Mouse (Mus musculus): Measurements from ENCODE around the gene Smug1.

Gene Smug1

GRCm38 (mm10) chr15:103146627-103147421 is 20.1 kb downstream of the Smug1 start:
- in situ Hi-C loops (cut with MseI, MboI): no loop called here

GRCm38 (mm10) chr15:103145635-103146299 is 21.1 kb downstream of the Smug1 start:
- in situ Hi-C loops (cut with MseI, MboI): no loop called here

- in situ Hi-C loops (cut with MseI, MboI): no loop called here
Observed at GRCm38 (mm10) chr15:103144176-103144575, 22.7 kb downstream of the Smug1 start.

GRCm38 (mm10) chr15:103135431-103135947 is 31.4 kb downstream of the Smug1 start:
- in situ Hi-C loops (cut with MseI, MboI): loop anchor here in 1 of 2 experiments (10.0 kb wide), 1 partner anchor 121 kb away; the partner anchor contains the start of gene Hoxc4

- in situ Hi-C loops (cut with MseI, MboI): loop anchor here in 1 of 2 experiments (10.0 kb wide), 1 partner anchor 120 kb away; the partner anchor contains the start of gene Hoxc4
Observed at GRCm38 (mm10) chr15:103134277-103135086, 32.4 kb downstream of the Smug1 start.

- in situ Hi-C loops (cut with MseI, MboI): loop anchor here in 1 of 2 experiments (10.0 kb wide), 1 partner anchor 119 kb away; the partner anchor contains the start of gene Hoxc4
Observed at GRCm38 (mm10) chr15:103133761-103134160, 33.1 kb downstream of the Smug1 start.

GRCm38 (mm10) chr15:103130729-103131128 is 36.2 kb downstream of the Smug1 start:
- in situ Hi-C loops (cut with MseI, MboI): loop anchor here in 1 of 2 experiments (10.0 kb wide), 1 partner anchor 116 kb away; the partner anchor contains the start of gene Hoxc4

GRCm38 (mm10) chr15:103129289-103129688 is 37.6 kb downstream of the Smug1 start:
- in situ Hi-C loops (cut with MseI, MboI): loop anchor here in 1 of 2 experiments (5.0 kb wide), 1 partner anchor 107 kb away; no protein-coding TSS in a partner anchor

GRCm38 (mm10) chr15:103128056-103128833 is 38.6 kb downstream of the Smug1 start:
- in situ Hi-C loops (cut with MseI, MboI): loop anchor here in 1 of 2 experiments (5.0 kb wide), 1 partner anchor 106 kb away; no protein-coding TSS in a partner anchor

- in situ Hi-C loops (cut with MseI, MboI): loop anchor here in 1 of 2 experiments (5.0 kb wide), 1 partner anchor 104 kb away; no protein-coding TSS in a partner anchor
Observed at GRCm38 (mm10) chr15:103125982-103126381, 40.9 kb downstream of the Smug1 start.

GRCm38 (mm10) chr15:103124254-103124653 is 42.6 kb downstream of the Smug1 start:
- in situ Hi-C loops (cut with MseI, MboI): no loop called here

- in situ Hi-C loops (cut with MseI, MboI): no loop called here
Observed at GRCm38 (mm10) chr15:103123343-103123742, 43.5 kb downstream of the Smug1 start.

GRCm38 (mm10) chr15:103122372-103122771 is 44.5 kb downstream of the Smug1 start:
- in situ Hi-C loops (cut with MseI, MboI): no loop called here

- in situ Hi-C loops (cut with MseI, MboI): no loop called here
Observed at GRCm38 (mm10) chr15:103121416-103121815, 45.5 kb downstream of the Smug1 start.

GRCm38 (mm10) chr15:103120594-103120993 is 46.3 kb downstream of the Smug1 start:
- in situ Hi-C loops (cut with MseI, MboI): no loop called here

- in situ Hi-C loops (cut with MseI, MboI): no loop called here
Observed at GRCm38 (mm10) chr15:103115726-103116125, 51.2 kb downstream of the Smug1 start.

- in situ Hi-C loops (cut with MseI, MboI): no loop called here
Observed at GRCm38 (mm10) chr15:103115256-103115655, 51.6 kb downstream of the Smug1 start.

- in situ Hi-C loops (cut with MseI, MboI): no loop called here
Observed at GRCm38 (mm10) chr15:103113077-103113476, 53.8 kb downstream of the Smug1 start.

GRCm38 (mm10) chr15:103112309-103112708 is 54.6 kb downstream of the Smug1 start:
- in situ Hi-C loops (cut with MseI, MboI): no loop called here

GRCm38 (mm10) chr15:103109940-103110339 is 57.0 kb downstream of the Smug1 start:
- in situ Hi-C loops (cut with MseI, MboI): no loop called here

All from mouse trophoblast stem cell (cell line).